Mouse (Mus musculus): Measurements from ENCODE around the gene Pex5l. TPM values are rescaled to one million over a fixed set of nuclear protein-coding genes. Genes with fewer than 3 reads are reported as not detected.

Pex5l gene
- polyA plus RNA-seq, 1 experiment from 2014 or later, result 1.3 TPM

GRCm38 (mm10) chr3:33061428-33061827, 81.6 kb downstream of the Pex5l start:
- 58% methylated on average over 2 of the region's 2 CpGs for WGBS
- Histone ChIP-seq H3K4me3 (no peak overlapping the region), H3K27me3 (0 out of 2 replicates have a peak, but pooled peaks cover 5% of the 10 kb centered on the region), H3K9me3 (no peaks in the 10 kb centered on the region), H3K9ac (replicated peaks) (no peak overlapping the region), H3K36me3 (no peaks in the 10 kb centered on the region), H3K27ac (replicated peaks) (no peak overlapping the region), H3K4me1 (peaks cover 24% of the 10 kb centered on the region), H3K4me2 (replicated peaks) (no peak overlapping the region)
- no peak for ATAC-seq (ENCODE audit: low FRiP score, low read depth)

- Histone ChIP-seq H3K9ac (replicated peaks) (no peak overlapping the region), H3K36me3 (no peaks in the 10 kb centered on the region), H3K9me3 (no peaks in the 10 kb centered on the region), H3K4me2 (replicated peaks) (no peak overlapping the region), H3K27ac (replicated peaks) (no peak overlapping the region), H3K4me1 (peaks cover 24% of the 10 kb centered on the region), H3K27me3 (0 out of 2 replicates have a peak, but pooled peaks cover 5% of the 10 kb centered on the region), H3K4me3 (no peak overlapping the region)
- WGBS, result 84% methylated on average over 4 of the region's 4 CpGs
- no peak for ATAC-seq (ENCODE audit: low FRiP score, low read depth)
Measured at GRCm38 (mm10) chr3:33061016-33061415, 82.0 kb downstream of the Pex5l start.

- Histone ChIP-seq H3K27me3 (0 out of 2 replicates have a peak, but pooled peaks cover 5% of the 10 kb centered on the region), H3K4me3 (no peak overlapping the region), H3K9ac (replicated peaks) (no peak overlapping the region), H3K36me3 (no peaks in the 10 kb centered on the region), H3K4me1 (peaks cover 24% of the 10 kb centered on the region), H3K9me3 (no peaks in the 10 kb centered on the region), H3K4me2 (replicated peaks) (no peak overlapping the region), H3K27ac (replicated peaks) (no peak overlapping the region)
- 56% methylated on average over 7 of the region's 7 CpGs for WGBS
- no peak for ATAC-seq (ENCODE audit: low FRiP score, low read depth)
Measured at GRCm38 (mm10) chr3:33060343-33060937, 82.6 kb downstream of the Pex5l start.

- no peak overlapping the region for H3K4me3 ChIP-seq
- H3K4me1 ChIP-seq, result no peaks in the 10 kb centered on the region
- H3K4me2 ChIP-seq (replicated peaks), result no peak overlapping the region
- no peak for ATAC-seq (ENCODE audit: low FRiP score, low read depth)
- no peaks in the 10 kb centered on the region for H3K9me3 ChIP-seq
- 52% methylated on average over 5 of the region's 5 CpGs for WGBS
- H3K27ac ChIP-seq (replicated peaks), result no peak overlapping the region
- H3K9ac ChIP-seq (replicated peaks), result no peak overlapping the region
- no peaks in the 10 kb centered on the region for H3K27me3 ChIP-seq
- no peaks in the 10 kb centered on the region for H3K36me3 ChIP-seq
Measured at GRCm38 (mm10) chr3:33048304-33048703, 94.7 kb downstream of the Pex5l start.

- no peak overlapping the region for H3K27ac ChIP-seq (replicated peaks)
- ATAC-seq (ENCODE audit: low FRiP score, low read depth), result no peak; the same call in 1 of the 2 replicates
- 77% methylated on average over 6 of the region's 6 CpGs for WGBS
Measured at GRCm38 (mm10) chr3:33044799-33045106, 98.3 kb downstream of the Pex5l start.

GRCm38 (mm10) chr3:33043896-33044798, 98.9 kb downstream of the Pex5l start:
- H3K9ac ChIP-seq (replicated peaks), result no peak overlapping the region
- no peaks in the 10 kb centered on the region for H3K4me1 ChIP-seq
- no peaks in the 10 kb centered on the region for H3K27me3 ChIP-seq
- 70% methylated on average over 10 of the region's 10 CpGs for WGBS
- H3K4me2 ChIP-seq (replicated peaks), result no peak overlapping the region
- H3K27ac ChIP-seq (replicated peaks), result no peak overlapping the region
- H3K9me3 ChIP-seq, result no peaks in the 10 kb centered on the region
- peak; percentile 52; the same call in 1 of the 2 replicates for ATAC-seq (ENCODE audit: low FRiP score, low read depth)
- H3K36me3 ChIP-seq, result no peaks in the 10 kb centered on the region
- no peak overlapping the region for H3K4me3 ChIP-seq

More at GRCm38 (mm10) chr3:33044799-33045106, 98.3 kb downstream of the Pex5l start:
- no peaks in the 10 kb centered on the region for H3K36me3 ChIP-seq
- no peak overlapping the region for H3K4me2 ChIP-seq (replicated peaks)
- H3K9ac ChIP-seq (replicated peaks), result no peak overlapping the region
- H3K9me3 ChIP-seq, result no peaks in the 10 kb centered on the region
- no peaks in the 10 kb centered on the region for H3K4me1 ChIP-seq
- no peak overlapping the region for H3K4me3 ChIP-seq
- no peaks in the 10 kb centered on the region for H3K27me3 ChIP-seq

GRCm38 (mm10) chr3:33024566-33024965, 118.5 kb downstream of the Pex5l start:
- Histone ChIP-seq H3K9me3 (no peaks in the 10 kb centered on the region), H3K9ac (replicated peaks) (no peak overlapping the region), H3K4me1 (no peaks in the 10 kb centered on the region), H3K27ac (replicated peaks) (no peak overlapping the region), H3K27me3 (no peaks in the 10 kb centered on the region), H3K4me2 (replicated peaks) (no peak overlapping the region), H3K4me3 (no peak overlapping the region), H3K36me3 (no peaks in the 10 kb centered on the region)
- no peak for ATAC-seq (ENCODE audit: low FRiP score, low read depth)
- WGBS, result 69% methylated on average over 5 of the region's 5 CpGs

- 89% methylated on average over 4 of the region's 4 CpGs for WGBS
- no peaks in the 10 kb centered on the region for H3K9me3 ChIP-seq
- no peaks in the 10 kb centered on the region for H3K36me3 ChIP-seq
- no peak overlapping the region for H3K9ac ChIP-seq (replicated peaks)
- H3K4me1 ChIP-seq, result peaks cover 6% of the 10 kb centered on the region; the same call in 1 of the 2 replicates
- H3K27ac ChIP-seq (replicated peaks), result no peak overlapping the region
- no peak for ATAC-seq (ENCODE audit: low FRiP score, low read depth)
- no peak overlapping the region for H3K4me3 ChIP-seq
- H3K4me2 ChIP-seq (replicated peaks), result no peak overlapping the region
- H3K27me3 ChIP-seq, result no peaks in the 10 kb centered on the region
Measured at GRCm38 (mm10) chr3:33003901-33004300, 139.1 kb downstream of the Pex5l start.

GRCm38 (mm10) chr3:33001769-33002168, 141.3 kb downstream of the Pex5l start:
- ATAC-seq (ENCODE audit: low FRiP score, low read depth), result 0 out of 2 replicates have a peak, but pooled peaks have one; percentile 47
- WGBS, result 76% methylated on average over 3 of the region's 3 CpGs
- H3K4me2 ChIP-seq (replicated peaks), result no peak overlapping the region

GRCm38 (mm10) chr3:33000383-33001015, 142.5 kb downstream of the Pex5l start:
- Histone ChIP-seq H3K9ac (replicated peaks) (no peak overlapping the region), H3K4me2 (replicated peaks) (no peak overlapping the region), H3K36me3 (no peaks in the 10 kb centered on the region), H3K4me1 (peaks cover 6% of the 10 kb centered on the region; the same call in 1 of the 2 replicates), H3K9me3 (no peaks in the 10 kb centered on the region), H3K27me3 (no peaks in the 10 kb centered on the region), H3K27ac (replicated peaks) (no peak overlapping the region), H3K4me3 (no peak overlapping the region)
- ATAC-seq (ENCODE audit: low FRiP score, low read depth), result no peak
- 92% methylated on average over 8 of the region's 8 CpGs for WGBS

More at GRCm38 (mm10) chr3:33001769-33002168, 141.3 kb downstream of the Pex5l start:
- Histone ChIP-seq H3K27me3 (no peaks in the 10 kb centered on the region), H3K4me3 (no peak overlapping the region), H3K4me1 (peaks cover 6% of the 10 kb centered on the region; the same call in 1 of the 2 replicates), H3K9ac (replicated peaks) (no peak overlapping the region), H3K27ac (replicated peaks) (no peak overlapping the region), H3K36me3 (no peaks in the 10 kb centered on the region), H3K9me3 (no peaks in the 10 kb centered on the region)

GRCm38 (mm10) chr3:32991713-32992575, 151.1 kb downstream of the Pex5l start:
- Histone ChIP-seq H3K36me3 (no peaks in the 10 kb centered on the region), H3K9me3 (no peaks in the 10 kb centered on the region), H3K4me1 (peaks cover 3% of the 10 kb centered on the region; the same call in 1 of the 2 replicates), H3K4me2 (replicated peaks) (no peak overlapping the region), H3K27ac (replicated peaks) (no peak overlapping the region), H3K9ac (replicated peaks) (no peak overlapping the region), H3K4me3 (no peak overlapping the region), H3K27me3 (no peaks in the 10 kb centered on the region)
- no peak; the same call in 1 of the 2 replicates for ATAC-seq (ENCODE audit: low FRiP score, low read depth)
- 63% methylated on average over 12 of the region's 12 CpGs for WGBS
